Mouse (Mus musculus): Measurements from ENCODE around the gene Htra2. TPM values are rescaled to one million over a fixed set of nuclear protein-coding genes. Genes with fewer than 3 reads are reported as not detected.

Htra2 gene
- total RNA-seq, 2 experiments from 2014 or later = 31.8 to 33.9 TPM

DNA sequence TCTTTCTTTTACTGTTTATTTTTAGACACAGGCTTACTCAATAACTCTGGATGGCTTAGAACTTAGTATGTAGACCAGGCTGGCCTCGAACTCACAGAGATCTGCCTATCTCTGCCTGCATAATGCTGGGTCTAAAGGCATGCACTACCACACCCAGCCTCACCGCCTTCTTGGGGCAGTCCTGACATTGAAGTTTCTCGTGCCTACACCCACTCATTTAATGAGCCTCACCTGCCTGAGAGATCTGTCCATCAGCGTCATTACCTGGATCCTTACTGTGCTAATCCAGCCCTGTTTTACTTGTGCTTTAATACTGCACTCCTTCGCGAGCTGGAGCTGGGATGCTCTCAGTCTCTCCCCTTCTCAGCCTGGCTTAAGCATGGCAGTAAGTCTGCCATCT, 43.3 kb downstream of the Htra2 start:
- no peak for DNase-seq (ENCODE audit: low spot score)
- intact Hi-C loops (cut with DNase I) = no loop called here

DNA sequence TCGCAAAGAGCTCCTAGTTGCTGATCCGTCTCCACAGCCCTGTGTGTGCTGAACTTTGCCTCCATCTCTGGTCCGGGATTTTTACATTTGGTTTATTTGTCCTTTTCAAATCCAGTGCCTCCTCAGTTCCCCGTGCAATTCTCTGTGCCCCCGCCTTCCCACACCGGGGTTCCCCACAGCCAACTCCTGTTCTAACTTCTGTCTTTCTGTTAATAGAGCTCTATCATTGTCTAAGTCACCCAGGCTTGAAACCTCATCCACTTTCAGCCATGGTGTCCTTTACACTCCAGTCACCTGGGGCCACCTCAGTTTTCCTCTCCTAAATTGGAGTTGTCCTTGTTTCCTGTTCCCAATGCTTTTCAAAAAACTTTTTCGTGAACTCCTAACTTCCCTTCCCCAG, 43.8 kb downstream of the Htra2 start:
- intact Hi-C loops (cut with DNase I) = no loop called here
- DNase-seq (ENCODE audit: low spot score) = no peak

DNA sequence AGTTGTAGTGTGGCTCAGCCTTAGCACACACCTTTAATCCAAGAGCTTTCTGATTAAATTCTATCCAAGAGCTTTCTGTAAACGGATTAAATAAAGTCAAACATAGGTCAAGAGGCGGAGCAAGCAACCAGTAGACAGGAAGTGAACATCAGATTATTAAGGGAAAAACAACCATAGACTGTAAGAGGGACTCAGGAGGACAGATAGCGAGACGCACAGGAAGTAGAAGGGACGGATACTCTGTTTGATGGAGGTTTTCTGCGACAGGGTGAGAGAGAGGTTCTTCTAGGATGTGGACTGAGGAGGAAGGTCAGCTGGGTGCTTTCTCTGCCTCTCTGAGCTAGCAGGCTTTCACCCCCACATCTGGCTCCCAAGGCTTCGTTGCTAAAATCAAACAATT, 45.1 kb downstream of the Htra2 start:
- DNase-seq (ENCODE audit: low spot score) = no peak
- intact Hi-C loops (cut with DNase I) = no loop called here

DNA sequence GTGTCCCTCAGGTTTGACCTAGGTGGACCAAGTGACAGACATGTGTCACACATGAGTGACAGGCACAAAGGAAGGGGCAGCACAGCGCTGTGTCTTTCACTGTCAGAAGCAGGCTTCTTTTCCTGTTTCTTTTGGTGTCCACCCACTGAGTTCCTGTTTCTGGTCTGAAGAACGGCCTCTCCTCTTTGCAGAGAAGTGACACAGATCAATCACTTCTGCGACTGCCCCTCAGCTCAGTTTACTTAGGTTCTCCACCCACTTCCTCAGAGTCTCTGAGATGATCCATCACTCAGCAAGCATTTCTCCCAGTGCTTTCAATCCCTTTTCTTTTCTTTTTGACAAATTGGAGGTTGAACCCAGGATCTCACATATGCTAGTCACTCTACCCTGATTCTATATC, 46.4 kb downstream of the Htra2 start:
- intact Hi-C loops (cut with DNase I) = no loop called here
- no peak for DNase-seq (ENCODE audit: low spot score)

DNA sequence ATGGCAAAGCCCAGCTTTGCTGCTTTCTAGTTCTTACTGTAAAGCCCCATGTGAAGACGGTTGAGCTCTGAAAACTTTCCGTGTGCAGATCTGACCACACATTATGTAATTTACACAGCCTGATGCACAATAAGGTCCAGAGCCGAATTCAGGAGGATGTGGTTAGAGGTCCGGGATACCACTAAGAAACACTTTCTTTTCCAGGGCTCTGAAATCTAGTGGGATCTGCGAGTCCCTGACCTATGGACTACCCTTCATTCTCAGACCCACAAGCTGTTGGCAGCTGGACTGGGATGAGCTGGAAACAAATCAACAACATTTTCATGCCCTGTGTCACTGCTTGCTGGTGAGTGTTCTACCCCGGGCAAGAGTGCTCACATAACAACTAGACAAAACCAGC, 49.0 kb downstream of the Htra2 start:
- no peak for DNase-seq (ENCODE audit: low spot score)
- intact Hi-C loops (cut with DNase I) = no loop called here

DNA sequence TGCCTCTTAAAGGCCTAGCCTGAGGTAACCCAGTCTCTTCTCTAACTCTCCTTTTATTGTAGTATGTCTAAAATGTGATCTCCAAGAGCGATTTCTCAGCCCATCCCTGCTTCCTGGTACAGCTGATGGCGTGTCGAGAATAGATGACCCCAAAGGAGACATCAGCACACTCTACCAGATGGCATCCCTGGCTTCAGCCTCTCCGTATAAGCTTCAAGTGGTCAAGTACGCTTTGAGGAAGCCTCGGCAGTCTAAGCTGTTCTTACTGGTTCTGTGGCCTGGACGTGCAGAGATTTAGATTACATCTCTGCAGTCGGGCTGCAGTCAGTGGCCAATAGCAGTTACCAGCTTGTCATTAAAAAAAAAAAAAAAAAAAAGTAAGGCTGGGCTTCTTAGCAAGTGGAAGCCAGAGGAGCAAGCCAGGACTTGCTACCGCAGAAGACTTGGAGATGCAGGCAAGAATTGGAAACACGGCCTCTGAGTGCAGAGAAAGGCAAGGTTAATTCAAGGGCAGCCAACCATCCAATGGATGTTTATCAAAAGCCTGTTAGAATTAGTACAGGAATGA, 49.5 kb downstream of the Htra2 start:
- no peak for DNase-seq (ENCODE audit: low spot score)
- intact Hi-C loops (cut with DNase I) = no loop called here

DNA sequence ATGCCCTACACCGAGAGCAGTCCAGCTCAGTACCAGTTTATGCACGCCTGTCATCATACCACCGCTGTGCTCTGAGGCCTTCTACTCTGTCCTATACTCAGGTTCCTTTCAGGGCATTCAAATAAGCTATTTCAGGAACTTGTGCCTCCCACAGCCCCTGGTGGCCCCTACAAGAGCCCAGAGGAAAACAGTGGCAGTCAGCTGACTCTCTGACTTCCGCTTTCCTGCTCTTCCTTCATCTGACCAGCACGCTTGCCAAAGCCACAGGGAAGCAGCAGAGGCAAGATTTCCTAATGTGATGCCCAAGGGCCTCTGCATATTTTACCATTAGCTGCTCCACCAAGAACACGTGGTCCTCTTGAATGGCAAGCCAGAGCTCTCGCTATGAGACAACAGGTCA, 50.2 kb downstream of the Htra2 start:
- intact Hi-C loops (cut with DNase I) = no loop called here

DNA sequence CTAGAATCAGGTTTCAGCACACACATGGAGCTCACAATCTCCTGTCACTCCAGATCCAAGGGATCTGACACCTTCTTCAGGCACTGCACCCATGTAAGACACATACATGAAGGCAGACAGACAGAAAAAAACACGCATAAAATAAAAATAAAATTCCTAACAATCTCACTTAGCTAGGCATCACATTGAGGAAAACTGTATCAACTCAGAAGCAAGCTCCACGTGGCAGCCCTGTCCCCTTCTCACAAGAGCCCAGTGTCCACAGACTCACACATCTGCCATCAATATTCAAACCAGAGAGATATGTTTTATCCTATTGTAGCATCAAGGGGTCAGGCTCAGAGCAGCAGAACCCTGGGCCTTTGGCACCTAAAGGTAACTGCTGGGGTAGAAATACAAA, 50.8 kb downstream of the Htra2 start:
- DNase-seq (ENCODE audit: low spot score) = no peak

More for the DNA sequence above, 50.2 kb downstream of the Htra2 start:
- DNase-seq (ENCODE audit: low spot score) = peak; percentile 35

DNA sequence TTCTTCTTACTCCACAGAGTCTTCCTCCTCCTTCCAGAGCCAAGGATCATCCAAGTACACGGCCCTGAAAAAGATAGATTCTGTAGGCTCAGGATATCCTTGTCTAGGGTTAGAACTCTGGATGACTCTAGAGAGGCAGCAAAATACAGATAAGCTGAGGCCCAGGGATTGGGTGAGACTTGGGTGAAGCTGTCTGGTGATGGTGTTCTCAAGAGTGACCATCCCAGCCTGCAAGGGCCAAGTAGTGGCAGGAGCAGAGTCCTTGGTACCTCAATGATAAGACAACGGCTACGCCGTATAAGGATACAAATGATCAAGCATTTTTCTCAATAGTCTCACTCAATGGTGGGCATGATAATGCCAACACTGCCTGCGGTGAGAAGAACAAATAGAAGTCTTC, 51.2 kb downstream of the Htra2 start:
- intact Hi-C loops (cut with DNase I) = no loop called here
- no peak for DNase-seq (ENCODE audit: low spot score)

More for the DNA sequence above, 50.8 kb downstream of the Htra2 start:
- intact Hi-C loops (cut with DNase I) = no loop called here

DNA sequence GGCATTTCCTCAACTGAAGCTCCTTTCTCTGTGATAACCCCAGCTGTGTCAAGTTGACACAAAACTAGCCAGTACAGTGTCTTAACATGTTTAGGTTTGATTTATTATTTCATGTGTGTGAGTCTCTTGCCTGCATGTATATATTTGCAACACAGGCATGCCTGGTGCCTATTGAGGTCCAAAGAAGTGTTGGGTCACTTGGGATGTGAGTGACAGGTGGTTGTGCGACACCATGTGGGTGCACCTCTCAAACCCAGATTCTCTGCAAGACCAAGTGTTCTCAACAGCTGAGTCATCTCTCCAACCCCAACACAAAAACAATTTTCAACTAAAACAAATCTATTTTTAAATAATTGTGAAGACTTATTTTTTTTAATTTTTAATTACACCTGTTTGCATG, 52.0 kb downstream of the Htra2 start:
- intact Hi-C loops (cut with DNase I) = no loop called here
- no peak for DNase-seq (ENCODE audit: low spot score)

Small RNAs within 50 kb of the gene (microRNA-seq; reads per million reads assigned to microRNA genes)
- gene Mir3470a = not detected
- 0.83 reads per million for gene Mir7040

Other genes with a start within 250 kb of the Htra2 start
- gene Sema4f, start 115.5 kb downstream of the Htra2 start, total RNA-seq (2021) = under 1 TPM; 0.34 to 0.47 TPM
- gene M1ap, start 108.4 kb downstream of the Htra2 start, total RNA-seq (2021) = under 1 TPM in 1 of 2 experiments, not detected in 1; 0.17 TPM
- 1 to 10 TPM; 2.9 to 3.2 TPM for gene Dok1, start 21.8 kb downstream of the Htra2 start, total RNA-seq (2021)
- gene Loxl3, start 21.1 kb downstream of the Htra2 start, total RNA-seq (2021) = 1 to 10 TPM; 2.0 to 4.2 TPM
- gene Aup1, start 752 bp downstream of the Htra2 start, total RNA-seq (2021) = 10 to 100 TPM; 65.5 to 73.0 TPM
- under 1 TPM; 0.36 to 0.52 TPM for gene Dqx1, start 2.6 kb upstream of the Htra2 start, total RNA-seq (2021)
- gene Tlx2, start 15.0 kb upstream of the Htra2 start, total RNA-seq (2021) = not detected
- gene Pcgf1, start 22.6 kb upstream of the Htra2 start, total RNA-seq (2021) = 1 to 10 TPM; 8.0 to 9.6 TPM
- 1 to 10 TPM; 1.3 TPM for gene Lbx2, start 31.1 kb upstream of the Htra2 start, total RNA-seq (2021)
- gene Ccdc142, start 46.3 kb upstream of the Htra2 start, total RNA-seq (2021) = 1 to 10 TPM; 1.4 to 1.7 TPM
- gene Gm42688, start 46.3 kb upstream of the Htra2 start, total RNA-seq (2021) = 1 to 10 TPM in 1 of 2 experiments, under 1 TPM in 1; 0.99 to 1.6 TPM
- 100 to 1,000 TPM; 127 to 151 TPM for gene Mrpl53, start 53.8 kb upstream of the Htra2 start, total RNA-seq (2021)
- 1 to 10 TPM; 8.4 to 9.0 TPM for gene Mogs, start 60.2 kb upstream of the Htra2 start, total RNA-seq (2021)
- gene Wbp1, start 66.3 kb upstream of the Htra2 start, total RNA-seq (2021) = 10 to 100 TPM; 72.5 to 74.0 TPM
- 10 to 100 TPM in 1 of 2 experiments, 1 to 10 TPM in 1; 7.0 to 12.7 TPM for gene Ino80b, start 70.2 kb upstream of the Htra2 start, total RNA-seq (2021)
- gene Rtkn, start 80.2 kb upstream of the Htra2 start, total RNA-seq (2021) = 1 to 10 TPM; 2.8 to 5.4 TPM
- gene Wdr54, start 101.1 kb upstream of the Htra2 start, total RNA-seq (2021) = 1 to 10 TPM; 1.0 to 2.3 TPM
- gene 1700003E16Rik, start 101.1 kb upstream of the Htra2 start, total RNA-seq (2021) = under 1 TPM in 1 of 2 experiments, not detected in 1; 0.17 TPM
- 100 to 1,000 TPM; 134 to 136 TPM for gene Dctn1, start 110.6 kb upstream of the Htra2 start, total RNA-seq (2021)
- gene Slc4a5, start 164.6 kb upstream of the Htra2 start, total RNA-seq (2021) = not detected

Measured in heart, postnatal 25 days (tissue).